ENCODE assay signal across 13 mouse cellular contexts in genomic region chr1:180343434-180344210, GRCm38 (mm10). TPM values are rescaled to one million over a fixed set of nuclear protein-coding genes. Genes with fewer than 3 reads are reported as not detected.
A peak's percentile ranks its signal among the peaks of the same experiment; 100 is the strongest.
DNase-seq lines count a peak whose midpoint lies in the region; ATAC-seq and TF ChIP-seq lines count a peak whose summit lies in the region.
"Had no signal": no experiment of that assay in that cellular context is flagged by ENCODE, and none has a peak within 500 bp of the region (broad histone marks: within the 10 kb centered on the region; RNA-seq: fewer than 3 reads in every experiment).

No protein-coding gene starts in this region.

- H3K9ac ChIP-seq in heart, embryonic 12.5 days = no peak overlapping the region; the same call in 1 of the 2 replicates
- H3K9ac ChIP-seq in lung, embryonic 16.5 days (ENCODE audit: low read length) = no peak overlapping the region
- no peak overlapping the region for H3K9ac ChIP-seq in liver, postnatal 0 days (replicated peaks)

- no peak for DNase-seq in heart, postnatal 4 days
- no peak for DNase-seq in lung, postnatal 25 days (ENCODE audit: low spot score)
- DNase-seq in adipocyte (ENCODE audit: low spot score) = peak; percentile 42
- peak; percentile 22 for DNase-seq in kidney, postnatal 10 days
- DNase-seq in right cerebral cortex, postnatal 25 days = no peak
- DNase-seq in liver, postnatal 0 days = no peak
- DNase-seq: adrenal gland, postnatal 10 days; B cell, adult 2 months; thymus, postnatal 14 days had no signal

- H3K4me2 ChIP-seq in heart, embryonic 12.5 days = no peak overlapping the region
- H3K4me2 ChIP-seq in lung, embryonic 16.5 days (ENCODE audit: low read depth, low read length) = no peak overlapping the region
- no peak overlapping the region for H3K4me2 ChIP-seq in liver, postnatal 0 days (ENCODE audit: low read depth, low read length)

- WGBS in heart, embryonic 12.5 days = 21% methylated on average over 8 of the region's 8 CpGs
- 30% methylated on average over 8 of the region's 8 CpGs for WGBS in lung, embryonic 16.5 days
- 38% methylated on average over 8 of the region's 8 CpGs for WGBS in liver, postnatal 0 days (ENCODE audit: insufficient replicate concordance)

- H3K9me3 ChIP-seq in heart, embryonic 12.5 days (replicated peaks) = no peaks in the 10 kb centered on the region
- no peaks in the 10 kb centered on the region for H3K9me3 ChIP-seq in lung, embryonic 16.5 days (ENCODE audit: control insufficient read depth, low read length)
- no peaks in the 10 kb centered on the region for H3K9me3 ChIP-seq in liver, postnatal 0 days (ENCODE audit: low read length)
- H3K9me3 ChIP-seq: heart, embryonic 10.5 days had no signal

- 0 out of 2 replicates have a peak, but pooled peaks have one; percentile 24 for ATAC-seq in heart, embryonic 12.5 days (ENCODE audit: insufficient number of reproducible peaks, low FRiP score)
- peak; percentile 48 for ATAC-seq in lung, embryonic 16.5 days (ENCODE audit: low read depth)
- ATAC-seq in liver, postnatal 0 days = no peak

- H3K27me3 ChIP-seq in heart, embryonic 12.5 days (replicated peaks) = peaks cover 11% of the 10 kb centered on the region; the same call in 1 of the 2 replicates
- H3K27me3 ChIP-seq in lung, embryonic 16.5 days (ENCODE audit: control insufficient read depth, insufficient read depth, low read depth, low read length) = no peaks in the 10 kb centered on the region
- no peaks in the 10 kb centered on the region for H3K27me3 ChIP-seq in liver, postnatal 0 days (ENCODE audit: insufficient read depth, low read length)

- no peak for TF ChIP-seq EP300 in liver, postnatal 0 days (IDR thresholded peaks at IDR 0.05; ENCODE audit: low read depth)

- H3K27ac ChIP-seq in heart, embryonic 12.5 days (ENCODE audit: poor library complexity, severe bottlenecking) = no peak overlapping the region
- no peak overlapping the region for H3K27ac ChIP-seq in lung, embryonic 16.5 days (ENCODE audit: low read length)
- no peak overlapping the region for H3K27ac ChIP-seq in liver, postnatal 0 days (ENCODE audit: low read depth)
- H3K27ac ChIP-seq: heart, embryonic 10.5 days had no signal

- TF ChIP-seq CTCF in liver, postnatal 0 days (IDR thresholded peaks at IDR 0.05; ENCODE audit: low read depth) = no peak

- peaks cover 17% of the 10 kb centered on the region for H3K4me1 ChIP-seq in heart, embryonic 12.5 days (replicated peaks)
- H3K4me1 ChIP-seq in lung, embryonic 16.5 days (replicated peaks; ENCODE audit: control insufficient read depth, insufficient read depth, low read length) = peaks cover 12% of the 10 kb centered on the region
- H3K4me1 ChIP-seq in liver, postnatal 0 days (ENCODE audit: insufficient read depth) = no peaks in the 10 kb centered on the region; the same call in 1 of the 2 replicates

- H3K4me3 ChIP-seq in heart, embryonic 12.5 days = no peak overlapping the region
- H3K4me3 ChIP-seq in lung, embryonic 16.5 days (ENCODE audit: low read length) = no peak overlapping the region
- H3K4me3 ChIP-seq in liver, postnatal 0 days (ENCODE audit: low read depth, low read length) = no peak overlapping the region
- H3K4me3 ChIP-seq: erythroblast, embryonic 14.5 days; heart, embryonic 10.5 days had no signal

- H3K36me3 ChIP-seq in heart, embryonic 12.5 days = no peaks in the 10 kb centered on the region
- H3K36me3 ChIP-seq in lung, embryonic 16.5 days (ENCODE audit: control insufficient read depth, insufficient read depth, low read length) = no peaks in the 10 kb centered on the region
- no peaks in the 10 kb centered on the region for H3K36me3 ChIP-seq in liver, postnatal 0 days (replicated peaks; ENCODE audit: insufficient read depth, low read length)
- H3K36me3 ChIP-seq: heart, embryonic 10.5 days had no signal

RNA-seq across cellular contexts. Expression of gene Itpkb, which starts 13.3 kb away (rescaled TPM):
- polyA plus RNA-seq in heart, embryonic 12.5 days (2016; fragmentation: Nextera tagmentation; extraction: Ambion mirVana) = 7.2 and 9.1 TPM in 2 replicates
- 10 to 100 TPM; 62.2 to 67.2 TPM for total RNA-seq in heart, postnatal 4 days (2021)
- 9.4 and 10.6 TPM in 2 replicates for polyA plus RNA-seq in lung, embryonic 16.5 days (2015; fragmentation: Nextera tagmentation; extraction: Ambion mirVana)
- 1.3 and 1.4 TPM in 2 replicates for polyA plus RNA-seq in liver, postnatal 0 days (2015; fragmentation: Nextera tagmentation; extraction: Ambion mirVana)

Comparison
In these comparisons a context has a peak if more than half of its experiments do, and no peak if none do; other contexts are left out.
1. DNase-seq: peak in adipocyte (single experiment) and kidney, postnatal 10 days (single experiment); none in heart, postnatal 4 days (single experiment), lung, postnatal 25 days (single experiment), right cerebral cortex, postnatal 25 days (single experiment) and liver, postnatal 0 days (single experiment).